Mouse (Mus musculus) thymus, postnatal 25 days (tissue): ENCODE results near the gene Tnpo1.

Source experiments
- DNase-seq: peaks from one replicate; pipeline ENCODE4 v3.0.0; 2022

Tnpo1 gene

GRCm38 (mm10) chr13:98816571-98816970, 109.6 kb downstream of the Tnpo1 start:
- DNase-seq = no peak

GRCm38 (mm10) chr13:98815147-98815785, 110.9 kb downstream of the Tnpo1 start, which contains the start of gene Fcho2:
Fcho2 (minus strand) TSS chr13:98815449.
- DNase-seq = peak; percentile 96

- DNase-seq = peak; percentile 61
These were observed 111.7 kb downstream of the Tnpo1 start for GRCm38 (mm10) chr13:98814275-98815040.

GRCm38 (mm10) chr13:98813596-98814274, 112.4 kb downstream of the Tnpo1 start:
- DNase-seq = no peak

- DNase-seq = no peak
These were observed 113.0 kb downstream of the Tnpo1 start for GRCm38 (mm10) chr13:98813167-98813566.

- no peak for DNase-seq
These were observed 113.9 kb downstream of the Tnpo1 start for GRCm38 (mm10) chr13:98812285-98812684.

- no peak for DNase-seq
These were observed 116.0 kb downstream of the Tnpo1 start for GRCm38 (mm10) chr13:98810143-98810542.

- no peak for DNase-seq
These were observed 117.1 kb downstream of the Tnpo1 start for GRCm38 (mm10) chr13:98809087-98809486.

GRCm38 (mm10) chr13:98804480-98804879, 121.7 kb downstream of the Tnpo1 start:
- no peak for DNase-seq

- DNase-seq = no peak
These were observed 122.5 kb downstream of the Tnpo1 start for GRCm38 (mm10) chr13:98803699-98804098.

- no peak for DNase-seq
These were observed 123.2 kb downstream of the Tnpo1 start for GRCm38 (mm10) chr13:98802957-98803356.

GRCm38 (mm10) chr13:98795511-98795910, 130.7 kb downstream of the Tnpo1 start:
- no peak for DNase-seq

- DNase-seq = no peak
These were observed 133.3 kb downstream of the Tnpo1 start for GRCm38 (mm10) chr13:98792864-98793263.

- no peak for DNase-seq
These were observed 134.5 kb downstream of the Tnpo1 start for GRCm38 (mm10) chr13:98791693-98792092.
